Mouse (Mus musculus) heart, embryonic 15.5 days (tissue): Measurements from ENCODE around the gene C5ar2. TPM values are rescaled to one million over a fixed set of nuclear protein-coding genes. Genes with fewer than 3 reads are reported as not detected.

Experiments
- ATAC-seq: fragments of 200-750 bp; cut with Nextera tagmentation; replicated peaks from 2 replicates; pipeline ENCODE4 v1.8.0; 2017; ENCODE audit warnings: low read depth, moderate TSS enrichment; ENCODE audit not compliant: insufficient number of reproducible peaks, insufficient read depth, low FRiP score
- H3K27ac ChIP-seq: fragments of 300-500 bp; sonication (generic); 2 replicates; pipeline ENCODE4 v1.5.1; 2015; ENCODE audit warnings: mild to moderate bottlenecking, inconsistent platforms
- H3K27me3 ChIP-seq: fragments of 300-500 bp; sonication (generic); 2 replicates; pipeline ENCODE4 v1.6.1; 2015; ENCODE audit warnings: inconsistent platforms
- H3K36me3 ChIP-seq: fragments of 300-500 bp; sonication (generic); 2 replicates; pipeline ENCODE4 v1.6.1; 2015; ENCODE audit warnings: mild to moderate bottlenecking, inconsistent platforms
- H3K4me1 ChIP-seq: fragments of 300-500 bp; sonication (generic); replicated peaks from 2 replicates; pipeline ENCODE4 v1.6.1; 2015; ENCODE audit warnings: inconsistent platforms
- H3K4me2 ChIP-seq: fragments of 300-500 bp; sonication (generic); 2 replicates; pipeline ENCODE4 v1.6.1; 2015; ENCODE audit warnings: inconsistent platforms, mild to moderate bottlenecking, moderate library complexity
- H3K4me3 ChIP-seq: fragments of 300-500 bp; sonication (generic); 2 replicates; pipeline ENCODE4 v1.5.1; 2015; ENCODE audit warnings: mild to moderate bottlenecking, inconsistent platforms
- H3K9ac ChIP-seq: fragments of 300-500 bp; sonication (generic); 2 replicates; pipeline ENCODE4 v1.6.1; 2015; ENCODE audit warnings: mild to moderate bottlenecking, inconsistent platforms
- H3K9me3 ChIP-seq: fragments of 300-500 bp; sonication (generic); replicated peaks from 2 replicates; pipeline ENCODE4 v1.6.1; 2016; ENCODE audit warnings: inconsistent platforms
- WGBS: fragments of 180-500 bp; shearing (Covaris S2); methylation state at CpG from one replicate; pipeline ENCODE4 v1.1.7; 2015; ENCODE audit warnings: mixed read lengths; 5-methylcytosine and 5-hydroxymethylcytosine counted together
- polyA plus RNA-seq: library from polyadenylated mRNA; unstranded; fragments of >200 nt; fragmentation: Nextera tagmentation; extraction: Ambion mirVana; gene quantifications from 2 replicates; pipeline ENCODE4 v1.2.1, GENCODE M21; 2015

Gene C5ar2
- polyA plus RNA-seq = 0.76 and 1.1 TPM in 2 replicates

- 56% methylated on average over 5 of the region's 5 CpGs for WGBS
- H3K4me2 ChIP-seq = no peak within 1 kb of the TSS
- no peaks in the 10 kb centered on the region for H3K27me3 ChIP-seq
- peak within 1 kb of the TSS; percentile 31 for H3K27ac ChIP-seq
- no peaks in the 10 kb centered on the region for H3K4me1 ChIP-seq
- H3K9me3 ChIP-seq = no peaks in the 10 kb centered on the region
- H3K36me3 ChIP-seq = no peaks in the 10 kb centered on the region
- ATAC-seq = no peak
- no peak within 1 kb of the TSS for H3K4me3 ChIP-seq
- H3K9ac ChIP-seq = no peak within 1 kb of the TSS
These were observed at the start of gene C5ar2 for GRCm38 (mm10) chr7:16244067-16244466. Gene C5ar2, minus strand, starts transcription at chr7:16244154.

GRCm38 (mm10) chr7:16287791-16288190 lies 43.8 kb upstream of the C5ar2 start:
- 64% methylated on average over 1 of the region's 1 CpGs for WGBS
- Histone ChIP-seq H3K9ac (no peak overlapping the region), H3K4me3 (no peak overlapping the region), H3K27ac (no peak overlapping the region), H3K4me1 (peaks cover 15% of the 10 kb centered on the region), H3K36me3 (peaks cover 13% of the 10 kb centered on the region; the same call in 1 of the 2 replicates), H3K4me2 (no peak overlapping the region), H3K27me3 (no peaks in the 10 kb centered on the region), H3K9me3 (no peaks in the 10 kb centered on the region)
- ATAC-seq = no peak

GRCm38 (mm10) chr7:16287016-16287415 lies 43.1 kb upstream of the C5ar2 start:
- peaks cover 20% of the 10 kb centered on the region; the same call in 1 of the 2 replicates for H3K36me3 ChIP-seq
- 82% methylated on average over 2 of the region's 2 CpGs for WGBS
- peak overlapping the region; percentile 87 for H3K4me3 ChIP-seq
- H3K9ac ChIP-seq = peak overlapping the region; percentile 76
- ATAC-seq = no peak
- peaks cover 15% of the 10 kb centered on the region for H3K4me1 ChIP-seq
- H3K27ac ChIP-seq = peak overlapping the region; percentile 98
- H3K9me3 ChIP-seq = no peaks in the 10 kb centered on the region
- H3K4me2 ChIP-seq = peak overlapping the region; percentile 75
- no peaks in the 10 kb centered on the region for H3K27me3 ChIP-seq

- H3K9me3 ChIP-seq = no peaks in the 10 kb centered on the region
- H3K27ac ChIP-seq = peak within 1 kb of the TSS; percentile 98
- H3K4me3 ChIP-seq = peak within 1 kb of the TSS; percentile 87
- peak within 1 kb of the TSS; percentile 75 for H3K4me2 ChIP-seq
- peak within 1 kb of the TSS; percentile 76 for H3K9ac ChIP-seq
- peaks cover 15% of the 10 kb centered on the region for H3K4me1 ChIP-seq
- under 1% methylated on average over 70 of the region's 70 CpGs for WGBS
- ATAC-seq = peak; percentile 90
- peaks cover 28% of the 10 kb centered on the region for H3K36me3 ChIP-seq
- H3K27me3 ChIP-seq = no peaks in the 10 kb centered on the region
These were observed 42.3 kb upstream of the C5ar2 start, which contains the start of gene Ccdc9 for GRCm38 (mm10) chr7:16286026-16286961. Gene Ccdc9, minus strand, starts transcription at chr7:16286795.

- Histone ChIP-seq H3K27me3 (no peaks in the 10 kb centered on the region), H3K27ac (peak overlapping the region; percentile 98), H3K4me2 (peak overlapping the region; percentile 75), H3K4me1 (peaks cover 15% of the 10 kb centered on the region), H3K36me3 (peaks cover 34% of the 10 kb centered on the region), H3K4me3 (peak overlapping the region; percentile 87), H3K9ac (no peak overlapping the region), H3K9me3 (no peaks in the 10 kb centered on the region)
- 3% methylated on average over 14 of the region's 14 CpGs for WGBS
- ATAC-seq = peak; percentile 47
These were observed 41.6 kb upstream of the C5ar2 start for GRCm38 (mm10) chr7:16285450-16286025.

- peak overlapping the region; percentile 87 for H3K4me3 ChIP-seq
- no peaks in the 10 kb centered on the region for H3K27me3 ChIP-seq
- 65% methylated on average over 9 of the region's 9 CpGs for WGBS
- H3K4me2 ChIP-seq = peak overlapping the region; percentile 75
- ATAC-seq = no peak
- H3K4me1 ChIP-seq = peaks cover 15% of the 10 kb centered on the region
- H3K27ac ChIP-seq = peak overlapping the region; percentile 98
- peaks cover 40% of the 10 kb centered on the region for H3K36me3 ChIP-seq
- no peak overlapping the region for H3K9ac ChIP-seq
- no peaks in the 10 kb centered on the region for H3K9me3 ChIP-seq
These were observed 41.0 kb upstream of the C5ar2 start for GRCm38 (mm10) chr7:16284904-16285303.

GRCm38 (mm10) chr7:16284001-16284400 lies 40.0 kb upstream of the C5ar2 start:
- no peaks in the 10 kb centered on the region for H3K27me3 ChIP-seq
- H3K27ac ChIP-seq = no peak overlapping the region
- H3K9me3 ChIP-seq = no peaks in the 10 kb centered on the region
- no peak for ATAC-seq
- H3K4me1 ChIP-seq = peaks cover 15% of the 10 kb centered on the region
- H3K9ac ChIP-seq = no peak overlapping the region
- WGBS = 92% methylated on average over 8 of the region's 8 CpGs
- peaks cover 46% of the 10 kb centered on the region for H3K36me3 ChIP-seq
- no peak overlapping the region for H3K4me2 ChIP-seq
- no peak overlapping the region for H3K4me3 ChIP-seq

GRCm38 (mm10) chr7:16282334-16282733 lies 38.4 kb upstream of the C5ar2 start:
- H3K9ac ChIP-seq = no peak overlapping the region
- 84% methylated on average over 13 of the region's 13 CpGs for WGBS
- no peak overlapping the region for H3K4me3 ChIP-seq
- H3K9me3 ChIP-seq = no peaks in the 10 kb centered on the region
- no peaks in the 10 kb centered on the region for H3K27me3 ChIP-seq
- peaks cover 15% of the 10 kb centered on the region for H3K4me1 ChIP-seq
- H3K4me2 ChIP-seq = no peak overlapping the region
- no peak overlapping the region for H3K27ac ChIP-seq
- ATAC-seq = no peak
- H3K36me3 ChIP-seq = peaks cover 55% of the 10 kb centered on the region

- Histone ChIP-seq H3K9ac (no peak overlapping the region), H3K4me1 (peaks cover 11% of the 10 kb centered on the region), H3K4me2 (no peak overlapping the region), H3K9me3 (no peaks in the 10 kb centered on the region), H3K4me3 (no peak overlapping the region), H3K27ac (no peak overlapping the region), H3K27me3 (no peaks in the 10 kb centered on the region), H3K36me3 (peaks cover 71% of the 10 kb centered on the region)
- 89% methylated on average over 11 of the region's 11 CpGs for WGBS
- ATAC-seq = no peak
These were observed 36.8 kb upstream of the C5ar2 start for GRCm38 (mm10) chr7:16280721-16281120.

- H3K36me3 ChIP-seq = peaks cover 40% of the 10 kb centered on the region
- peaks cover 24% of the 10 kb centered on the region for H3K4me1 ChIP-seq
- H3K4me3 ChIP-seq = no peak overlapping the region
- 86% methylated on average over 10 of the region's 10 CpGs for WGBS
- no peaks in the 10 kb centered on the region for H3K27me3 ChIP-seq
- H3K4me2 ChIP-seq = no peak overlapping the region
- no peak overlapping the region for H3K9ac ChIP-seq
- no peak overlapping the region for H3K27ac ChIP-seq
- no peaks in the 10 kb centered on the region for H3K9me3 ChIP-seq
- ATAC-seq = no peak
These were observed 31.3 kb upstream of the C5ar2 start for GRCm38 (mm10) chr7:16274922-16275890.
